Mouse (Mus musculus): ENCODE measurements at regions not wholly inside any gene's neighbourhood (a gene's known extent, or its start where the extent isn't known, plus 50 kb on each side); places are given as distances from the start of the nearest gene placed in this dataset.
A peak's percentile ranks its signal among the peaks of the same experiment; 100 is the strongest.

DNA sequence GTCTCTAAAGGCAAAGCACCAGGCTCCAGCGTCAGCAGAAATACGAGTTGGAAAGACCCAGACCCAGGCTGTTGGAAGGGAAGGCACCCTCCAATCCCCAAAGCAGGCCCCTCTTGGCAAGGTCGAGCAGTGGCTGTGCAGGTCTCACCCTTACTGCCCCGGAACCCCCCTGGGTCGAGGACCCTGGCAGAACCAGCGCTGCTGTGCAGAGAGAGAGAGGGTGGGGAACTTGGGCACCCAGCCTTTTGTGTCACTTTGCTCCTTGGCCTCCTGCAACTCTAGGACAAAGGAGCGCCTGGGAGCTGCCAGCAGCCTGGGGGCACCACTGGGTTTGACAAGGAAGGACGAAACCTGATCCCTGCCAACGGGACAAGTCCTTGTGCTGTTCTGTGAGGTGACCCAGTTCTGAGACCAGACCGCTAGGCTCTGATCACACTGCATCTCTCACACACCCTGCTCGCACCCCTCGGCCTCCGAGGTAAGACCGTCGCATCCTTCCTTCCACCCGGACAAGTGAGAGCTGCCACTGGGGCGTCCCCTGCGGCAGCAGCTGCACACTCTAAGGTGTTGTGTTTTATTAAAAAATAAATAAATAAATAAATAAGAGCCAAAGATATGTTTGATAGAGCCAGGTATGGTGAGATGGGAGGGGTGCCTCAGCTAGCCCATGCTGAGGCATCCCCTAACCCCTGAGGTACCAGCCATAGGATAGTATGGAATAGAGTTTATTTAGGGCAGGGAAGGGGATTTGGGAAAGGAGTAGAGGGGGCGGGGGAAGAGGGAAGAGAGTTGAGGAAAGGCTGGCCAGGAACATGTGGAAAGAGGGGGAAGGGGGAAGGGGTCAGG, 138.2 kb downstream of the Ly86 start:
- ATAC-seq (ENCODE audit: low FRiP score, low read depth), result peak; percentile 75
- Histone ChIP-seq H3K27ac (replicated peaks) (peak overlapping the region; percentile 62), H3K4me3 (peak overlapping the region; percentile 6; the same call in 1 of the 2 replicates), H3K4me1 (replicated peaks) (peaks cover 13% of the 10 kb centered on the region), H3K9me3 (no peaks in the 10 kb centered on the region), H3K36me3 (no peaks in the 10 kb centered on the region), H3K9ac (0 out of 2 replicates have a peak overlapping the region, but pooled peaks have one; percentile 23), H3K27me3 (no peaks in the 10 kb centered on the region), H3K4me2 (peak overlapping the region; percentile 46)
- WGBS, result 15% methylated on average over 19 of the region's 19 CpGs

DNA sequence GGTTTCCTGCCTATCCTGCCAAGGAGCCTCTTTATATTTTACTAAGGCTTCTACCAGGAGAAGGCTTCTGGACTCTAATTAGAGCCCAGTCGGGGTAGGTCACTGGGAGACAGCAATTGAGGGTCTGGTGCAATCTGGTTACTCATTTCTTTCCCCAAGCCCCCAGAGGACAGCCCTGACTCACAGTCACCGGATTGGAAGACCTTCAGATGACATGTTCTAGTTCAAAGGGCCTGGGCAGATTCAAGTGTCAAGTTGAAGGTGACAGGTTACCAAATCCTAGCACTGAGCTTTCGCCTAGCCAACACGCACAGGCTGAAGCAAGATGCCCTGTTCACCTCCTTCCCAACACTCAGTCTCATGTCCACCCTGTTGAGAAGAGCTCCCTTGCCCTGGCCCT, 139.6 kb downstream of the Ly86 start:
- Histone ChIP-seq H3K36me3 (no peaks in the 10 kb centered on the region), H3K4me2 (no peak overlapping the region), H3K27me3 (no peaks in the 10 kb centered on the region), H3K9ac (no peak overlapping the region), H3K9me3 (no peaks in the 10 kb centered on the region), H3K27ac (replicated peaks) (no peak overlapping the region), H3K4me1 (replicated peaks) (peaks cover 11% of the 10 kb centered on the region), H3K4me3 (no peak overlapping the region)
- no peak for ATAC-seq (ENCODE audit: low FRiP score, low read depth)
- 84% methylated on average over 4 of the region's 4 CpGs for WGBS

DNA sequence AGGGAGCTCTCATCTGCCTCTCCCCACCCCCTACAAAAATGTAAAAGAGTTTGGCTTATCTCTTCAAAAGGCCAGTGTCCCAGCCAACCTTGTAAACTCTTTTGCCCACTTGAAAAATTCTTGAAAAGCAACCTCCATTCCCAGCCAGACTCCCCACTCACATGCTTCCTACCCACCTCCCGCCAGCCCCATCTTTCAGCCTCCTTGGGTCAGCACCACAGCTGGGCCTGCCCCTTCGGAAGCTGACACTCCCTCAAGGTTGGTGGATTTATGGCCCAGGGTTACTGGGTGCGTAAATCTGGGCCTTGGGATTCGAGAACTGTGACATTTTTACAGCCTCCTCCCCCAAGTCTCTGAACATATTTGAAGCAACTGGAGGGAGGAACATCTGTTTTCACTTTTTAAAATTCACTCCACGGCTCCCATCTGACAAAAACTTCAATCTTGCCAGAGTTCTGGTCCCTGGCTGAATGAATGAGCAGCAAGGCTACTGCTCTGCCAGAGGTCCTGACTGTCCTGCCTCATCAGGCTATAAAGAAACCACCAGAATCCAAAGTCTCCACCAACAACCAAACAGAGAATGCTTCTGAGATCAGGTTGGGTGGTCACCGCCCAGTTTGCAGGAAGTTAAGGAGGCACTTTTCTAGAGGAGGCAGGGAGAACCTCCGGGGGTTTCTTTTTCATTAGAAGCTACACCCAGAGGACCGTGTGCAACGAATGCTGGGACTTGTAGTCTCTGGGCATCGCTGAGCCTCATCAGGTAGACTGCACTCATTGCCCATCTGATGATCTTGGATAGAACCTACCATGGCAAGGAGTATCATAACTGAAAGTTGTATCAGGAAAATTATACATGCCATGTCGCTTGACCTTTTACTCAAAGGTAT, 147.3 kb downstream of the Ly86 start:
- Histone ChIP-seq H3K4me2 (no peak overlapping the region), H3K36me3 (no peaks in the 10 kb centered on the region), H3K4me1 (replicated peaks) (no peaks in the 10 kb centered on the region), H3K9ac (no peak overlapping the region), H3K9me3 (no peaks in the 10 kb centered on the region), H3K27ac (replicated peaks) (no peak overlapping the region), H3K4me3 (no peak overlapping the region), H3K27me3 (no peaks in the 10 kb centered on the region)
- ATAC-seq (ENCODE audit: low FRiP score, low read depth), result no peak
- 78% methylated on average over 11 of the region's 11 CpGs for WGBS

DNA sequence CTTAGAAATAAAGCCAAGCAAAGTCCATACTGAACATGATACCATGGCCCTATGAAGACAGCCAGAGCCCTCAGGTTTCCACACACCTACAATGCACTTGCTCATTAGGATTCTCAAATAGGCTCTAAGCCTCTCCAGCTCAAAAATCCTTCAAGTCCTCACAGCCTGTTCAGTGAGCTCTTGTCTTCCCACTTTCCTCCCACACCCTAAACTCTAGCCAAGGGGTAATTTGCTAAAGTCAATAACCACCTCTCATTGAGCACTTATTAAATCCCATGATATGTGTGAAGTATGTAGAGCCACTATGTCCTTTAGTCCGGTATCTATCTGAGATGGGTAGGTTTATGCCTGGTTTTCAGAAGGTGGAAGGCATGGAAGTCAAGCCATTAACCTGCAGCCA, 148.3 kb downstream of the Ly86 start:
- H3K9ac ChIP-seq, result no peak overlapping the region
- no peak overlapping the region for H3K4me3 ChIP-seq
- no peak for ATAC-seq (ENCODE audit: low FRiP score, low read depth)
- H3K27ac ChIP-seq (replicated peaks), result no peak overlapping the region
- WGBS, result 97% methylated on average over 1 of the region's 1 CpGs
- no peaks in the 10 kb centered on the region for H3K27me3 ChIP-seq
- no peaks in the 10 kb centered on the region for H3K36me3 ChIP-seq
- no peak overlapping the region for H3K4me2 ChIP-seq
- H3K9me3 ChIP-seq, result no peaks in the 10 kb centered on the region
- H3K4me1 ChIP-seq (replicated peaks), result no peaks in the 10 kb centered on the region

DNA sequence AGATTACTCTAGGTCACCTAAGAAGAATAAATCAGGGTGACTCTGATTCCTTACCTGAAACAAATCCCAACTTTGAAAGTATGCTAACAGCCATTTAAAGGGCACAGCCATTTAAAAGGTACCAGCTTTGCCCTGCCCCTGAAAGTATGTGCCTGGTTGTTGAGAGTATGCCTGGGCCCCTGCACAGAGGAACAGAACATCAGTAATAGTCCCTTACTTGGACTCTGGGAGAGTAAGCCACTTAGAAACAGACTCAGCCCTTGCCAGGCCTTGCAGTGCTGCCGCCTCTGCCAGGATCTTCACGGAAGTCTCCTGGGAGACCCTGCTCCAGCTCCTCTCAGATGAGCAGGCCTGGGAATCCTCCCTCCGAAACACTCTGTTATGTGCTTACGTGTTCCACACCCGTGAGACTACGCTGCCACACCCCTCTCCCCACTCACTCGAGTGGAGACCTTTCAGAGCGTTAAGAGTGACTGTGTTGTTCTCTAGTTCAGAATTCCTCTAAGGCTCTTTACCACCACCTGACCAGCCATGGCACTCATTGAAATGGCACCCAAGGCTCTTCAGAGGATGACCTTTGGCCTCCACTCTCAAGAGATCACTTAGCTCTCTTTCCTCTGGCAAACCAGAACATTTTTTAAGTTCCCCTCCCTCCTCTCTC, 150.4 kb downstream of the Ly86 start:
- no peak for ATAC-seq (ENCODE audit: low FRiP score, low read depth)
- Histone ChIP-seq H3K27me3 (no peaks in the 10 kb centered on the region), H3K9ac (no peak overlapping the region), H3K36me3 (no peaks in the 10 kb centered on the region), H3K4me3 (no peak overlapping the region), H3K4me2 (no peak overlapping the region), H3K4me1 (replicated peaks) (no peaks in the 10 kb centered on the region), H3K27ac (replicated peaks) (no peak overlapping the region), H3K9me3 (no peaks in the 10 kb centered on the region)
- 80% methylated on average over 8 of the region's 8 CpGs for WGBS

DNA sequence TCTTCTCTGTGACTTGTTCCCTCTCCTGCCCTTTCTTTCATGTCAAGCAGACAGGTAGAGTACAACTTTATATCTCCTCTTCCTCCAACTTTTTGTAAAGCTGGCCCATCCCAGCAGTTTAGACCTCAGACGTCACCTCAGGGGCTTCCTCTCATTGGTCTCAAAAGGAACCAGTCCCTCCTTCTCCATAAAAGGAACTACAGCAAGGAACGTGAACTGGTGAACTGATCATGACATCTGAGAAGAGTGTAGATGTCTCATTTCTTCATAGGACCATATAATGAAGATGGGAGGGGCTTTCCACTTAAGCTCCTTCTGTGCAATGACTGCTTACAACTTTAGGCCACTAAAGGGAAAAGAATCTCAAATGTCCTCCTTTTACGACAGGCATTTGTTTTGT, 153.0 kb downstream of the Ly86 start:
- Histone ChIP-seq H3K9ac (no peak overlapping the region), H3K4me3 (no peak overlapping the region), H3K4me2 (no peak overlapping the region), H3K36me3 (no peaks in the 10 kb centered on the region), H3K27me3 (no peaks in the 10 kb centered on the region), H3K9me3 (no peaks in the 10 kb centered on the region), H3K27ac (replicated peaks) (no peak overlapping the region), H3K4me1 (replicated peaks) (no peaks in the 10 kb centered on the region)
- WGBS, result 63% methylated on average over 3 of the region's 3 CpGs
- ATAC-seq (ENCODE audit: low FRiP score, low read depth), result no peak

DNA sequence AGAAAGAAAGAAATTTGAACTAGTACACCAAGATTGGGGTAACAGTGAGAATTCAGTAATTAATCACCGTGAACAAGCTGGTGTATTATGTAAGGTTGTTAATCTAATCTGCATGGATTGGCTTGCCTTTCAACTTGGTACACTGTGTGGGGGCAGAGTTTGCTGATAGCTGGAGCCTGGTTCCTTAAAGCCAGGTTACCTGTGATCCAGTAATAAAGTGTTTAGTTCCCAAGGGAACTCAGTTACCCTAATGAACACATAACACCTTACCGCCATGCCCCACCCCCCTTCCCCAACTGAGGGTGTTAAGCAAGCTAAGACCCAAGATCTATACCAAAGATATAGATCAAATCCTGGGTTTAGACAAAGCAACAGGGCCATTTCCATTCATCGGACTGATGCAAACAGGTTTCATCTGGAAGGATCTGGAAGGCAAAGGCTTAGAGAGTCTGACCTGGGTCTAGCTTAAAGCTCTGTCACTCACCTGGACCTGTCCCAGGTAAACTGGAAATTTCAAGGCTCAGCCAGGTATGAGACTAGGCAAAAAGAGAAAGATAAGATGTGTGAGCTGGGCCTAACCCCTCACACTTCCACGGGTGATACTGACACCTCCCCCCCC, 155.8 kb downstream of the Ly86 start:
- Histone ChIP-seq H3K9ac (no peak overlapping the region), H3K4me3 (no peak overlapping the region), H3K36me3 (no peaks in the 10 kb centered on the region), H3K9me3 (no peaks in the 10 kb centered on the region), H3K27me3 (no peaks in the 10 kb centered on the region), H3K27ac (replicated peaks) (no peak overlapping the region), H3K4me1 (replicated peaks) (0 out of 2 replicates have a peak, but pooled peaks cover 3% of the 10 kb centered on the region), H3K4me2 (no peak overlapping the region)
- no peak for ATAC-seq (ENCODE audit: low FRiP score, low read depth)
- WGBS, result 79% methylated on average over 4 of the region's 4 CpGs

DNA sequence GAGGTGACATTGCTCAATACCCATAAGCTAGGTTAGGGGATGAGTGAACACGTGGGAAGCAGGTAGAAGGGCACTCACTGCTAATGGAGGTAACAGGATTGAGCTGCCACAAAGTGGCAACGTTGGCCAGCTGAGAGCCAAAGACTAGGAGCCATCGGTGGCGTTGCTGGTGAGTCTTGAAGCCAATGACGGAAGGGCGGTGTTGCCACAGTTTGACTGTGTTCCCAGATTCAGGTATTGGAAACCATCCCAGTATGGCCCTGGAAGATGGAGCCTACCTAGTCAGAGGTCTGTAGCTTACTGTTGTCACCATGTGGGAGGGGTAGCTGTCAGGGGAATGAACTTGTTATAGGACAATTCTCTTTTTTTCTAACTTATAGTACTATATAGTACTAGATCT, 158.4 kb downstream of the Ly86 start:
- no peaks in the 10 kb centered on the region for H3K36me3 ChIP-seq
- peaks cover 8% of the 10 kb centered on the region for H3K4me1 ChIP-seq (replicated peaks)
- H3K9ac ChIP-seq, result no peak overlapping the region
- 93% methylated on average over 6 of the region's 6 CpGs for WGBS
- no peak overlapping the region for H3K27ac ChIP-seq (replicated peaks)
- no peak overlapping the region for H3K4me2 ChIP-seq
- no peaks in the 10 kb centered on the region for H3K9me3 ChIP-seq
- H3K4me3 ChIP-seq, result no peak overlapping the region
- H3K27me3 ChIP-seq, result no peaks in the 10 kb centered on the region
- ATAC-seq (ENCODE audit: low FRiP score, low read depth), result no peak

DNA sequence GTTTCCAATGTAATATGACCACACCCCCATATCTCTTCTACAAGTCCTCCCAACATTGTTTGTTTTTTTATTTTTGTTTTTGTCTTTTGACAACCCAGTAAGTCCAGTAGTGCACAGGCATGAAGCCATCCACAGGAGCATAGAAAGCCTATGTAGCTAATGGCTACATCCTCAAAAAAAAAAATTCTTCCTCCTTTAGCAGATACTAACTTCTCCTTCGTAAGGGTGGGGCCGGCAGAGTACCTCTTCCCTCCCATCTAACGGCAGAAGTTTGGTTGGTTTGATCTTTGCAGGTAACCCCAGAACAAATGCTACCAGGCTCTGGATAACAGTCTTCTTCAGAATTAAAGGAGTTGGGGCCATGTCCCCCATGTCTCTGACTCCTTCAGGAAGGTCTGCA, 158.9 kb downstream of the Ly86 start:
- no peak for ATAC-seq (ENCODE audit: low FRiP score, low read depth)

DNA sequence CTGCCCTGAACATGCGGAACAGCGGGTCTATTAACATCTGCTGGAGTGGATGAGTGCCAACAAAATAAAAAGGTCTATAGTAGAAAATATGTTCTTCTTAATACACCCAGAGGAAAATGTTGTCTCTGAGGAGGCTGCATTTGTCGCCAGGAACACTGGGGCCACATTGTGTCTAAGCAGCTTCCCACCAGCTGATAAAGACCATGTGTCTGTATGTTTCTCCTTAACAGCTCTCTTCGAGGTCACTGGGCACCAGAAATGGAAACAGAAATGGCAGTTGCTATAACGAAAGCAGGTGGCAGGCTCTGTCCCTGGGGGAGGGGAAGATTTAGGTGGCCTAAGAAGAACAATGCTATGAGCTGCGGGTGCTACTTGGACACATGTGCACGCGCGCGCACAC, 159.4 kb downstream of the Ly86 start:
- Histone ChIP-seq H3K4me3 (no peak overlapping the region), H3K9me3 (no peaks in the 10 kb centered on the region), H3K4me1 (replicated peaks) (peaks cover 16% of the 10 kb centered on the region), H3K4me2 (no peak overlapping the region), H3K27ac (replicated peaks) (no peak overlapping the region), H3K9ac (no peak overlapping the region), H3K27me3 (no peaks in the 10 kb centered on the region), H3K36me3 (no peaks in the 10 kb centered on the region)
- WGBS, result 68% methylated on average over 10 of the region's 10 CpGs
- ATAC-seq (ENCODE audit: low FRiP score, low read depth), result no peak

More for the DNA sequence above, 158.9 kb downstream of the Ly86 start:
- no peak overlapping the region for H3K4me2 ChIP-seq
- 96% methylated on average over 3 of the region's 3 CpGs for WGBS
- H3K27ac ChIP-seq (replicated peaks), result no peak overlapping the region
- peaks cover 12% of the 10 kb centered on the region for H3K4me1 ChIP-seq (replicated peaks)
- H3K4me3 ChIP-seq, result no peak overlapping the region
- H3K9me3 ChIP-seq, result no peaks in the 10 kb centered on the region
- H3K9ac ChIP-seq, result no peak overlapping the region
- no peaks in the 10 kb centered on the region for H3K36me3 ChIP-seq
- no peaks in the 10 kb centered on the region for H3K27me3 ChIP-seq

DNA sequence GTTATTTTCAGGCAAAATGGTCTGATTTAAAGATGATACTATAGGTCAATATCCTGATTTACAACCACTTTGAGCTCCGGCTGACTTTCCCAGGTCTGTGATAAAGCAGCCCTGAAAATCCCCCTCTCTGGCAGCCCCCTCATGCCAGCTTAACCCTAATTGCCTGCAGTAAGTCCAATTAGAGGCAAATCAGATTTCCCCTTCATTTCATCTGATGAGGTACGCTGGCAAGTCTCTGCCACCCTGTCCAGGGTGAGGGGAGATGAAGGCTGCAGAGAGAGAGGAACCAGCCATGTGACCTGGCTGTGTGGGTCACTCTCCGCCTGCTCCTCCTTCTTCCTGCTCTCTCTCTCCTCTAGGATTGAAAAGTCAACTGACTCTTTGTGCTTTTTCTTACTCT, 160.6 kb downstream of the Ly86 start:
- 62% methylated on average over 3 of the region's 3 CpGs for WGBS
- H3K27ac ChIP-seq (replicated peaks), result no peak overlapping the region; the same call in 1 of the 2 replicates
- no peak overlapping the region for H3K4me3 ChIP-seq
- H3K9ac ChIP-seq, result no peak overlapping the region
- no peaks in the 10 kb centered on the region for H3K27me3 ChIP-seq
- no peak for ATAC-seq (ENCODE audit: low FRiP score, low read depth)
- no peaks in the 10 kb centered on the region for H3K9me3 ChIP-seq
- H3K36me3 ChIP-seq, result no peaks in the 10 kb centered on the region
- peaks cover 18% of the 10 kb centered on the region for H3K4me1 ChIP-seq (replicated peaks)
- H3K4me2 ChIP-seq, result no peak overlapping the region
